Mouse (Mus musculus): Measurements from ENCODE around the gene Lrrc29.

Gene Lrrc29

DNA sequence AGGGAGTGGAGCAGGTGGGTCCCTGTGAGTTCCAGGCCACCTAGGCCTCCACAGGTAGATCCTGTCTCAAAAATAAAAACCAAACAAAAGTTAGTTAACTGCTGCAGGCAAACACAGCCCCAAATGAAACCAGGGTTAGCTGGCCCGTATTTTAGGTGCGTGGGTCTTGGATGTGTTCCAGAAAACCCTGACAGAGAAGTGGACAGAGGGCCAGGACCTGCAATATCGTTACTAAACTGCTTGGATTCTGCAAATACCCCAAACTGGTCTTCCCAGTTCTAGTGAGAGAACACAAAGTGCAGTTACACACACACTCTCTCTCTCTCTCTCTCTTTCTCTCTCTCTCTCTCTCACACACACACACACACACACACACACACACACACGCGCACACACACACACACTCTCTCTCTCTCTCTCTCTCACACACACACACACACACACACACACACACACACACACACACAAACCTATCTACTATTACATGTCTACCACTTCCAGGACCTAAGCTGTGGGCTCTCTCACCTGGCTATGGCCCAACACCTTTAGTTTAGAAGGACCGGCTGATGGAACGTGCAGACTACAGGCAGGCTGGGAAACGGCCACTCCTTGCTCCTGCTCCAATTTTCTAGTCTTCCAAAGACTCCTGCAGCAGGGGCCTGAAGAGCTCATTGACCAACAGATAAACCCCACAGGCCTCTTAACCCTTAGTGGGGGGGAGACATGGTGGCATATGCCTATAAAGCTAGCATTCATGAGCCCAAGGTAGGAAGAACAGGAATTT lies 17.9 kb upstream of the Lrrc29 start:
- DNase-seq: no peak

DNA sequence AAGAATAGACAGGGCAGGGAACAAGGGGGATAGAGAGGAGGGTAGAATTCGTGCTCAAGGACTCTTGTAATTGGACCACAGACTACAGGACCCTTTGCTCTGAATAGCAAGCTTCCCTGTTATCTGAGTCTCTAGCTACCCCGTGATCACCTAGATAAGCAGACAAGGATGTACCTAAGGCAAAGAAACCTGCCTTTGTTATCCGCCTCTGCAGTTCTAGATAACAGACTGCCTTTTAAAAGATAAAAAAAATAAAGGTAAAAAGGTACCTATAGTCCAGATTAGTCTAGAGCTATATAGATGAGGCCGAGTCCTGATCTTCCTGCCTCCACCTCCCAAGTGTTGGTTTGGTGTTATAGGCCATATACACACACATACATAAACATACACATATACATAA lies 16.7 kb upstream of the Lrrc29 start:
- DNase-seq: no peak

DNA sequence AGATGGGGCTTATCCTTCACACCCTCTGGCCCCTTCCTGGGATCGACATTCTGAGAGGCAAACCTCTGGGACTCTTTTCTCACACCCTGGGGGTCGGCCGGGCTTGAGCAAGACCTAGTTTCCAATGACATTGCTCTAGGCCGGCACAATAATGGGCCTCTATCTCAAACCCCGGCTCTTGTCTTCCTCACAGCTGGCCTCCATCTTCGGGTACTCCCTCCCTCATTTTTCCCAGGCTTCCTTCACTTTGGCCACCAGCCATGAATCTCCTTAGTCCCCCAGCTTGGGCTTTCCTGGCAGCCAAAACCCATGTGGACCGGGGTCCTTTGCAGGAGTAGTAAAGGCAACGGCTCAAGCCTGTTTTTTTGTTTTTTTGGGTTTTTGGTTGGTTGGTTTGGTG lies 15.3 kb upstream of the Lrrc29 start:
- no peak for DNase-seq

GRCm38 (mm10) chr8:105339886-105340635 lies 14.0 kb upstream of the Lrrc29 start:
- no peak for DNase-seq

- DNase-seq: no peak
Observed at GRCm38 (mm10) chr8:105338992-105339391, 12.9 kb upstream of the Lrrc29 start.

DNA sequence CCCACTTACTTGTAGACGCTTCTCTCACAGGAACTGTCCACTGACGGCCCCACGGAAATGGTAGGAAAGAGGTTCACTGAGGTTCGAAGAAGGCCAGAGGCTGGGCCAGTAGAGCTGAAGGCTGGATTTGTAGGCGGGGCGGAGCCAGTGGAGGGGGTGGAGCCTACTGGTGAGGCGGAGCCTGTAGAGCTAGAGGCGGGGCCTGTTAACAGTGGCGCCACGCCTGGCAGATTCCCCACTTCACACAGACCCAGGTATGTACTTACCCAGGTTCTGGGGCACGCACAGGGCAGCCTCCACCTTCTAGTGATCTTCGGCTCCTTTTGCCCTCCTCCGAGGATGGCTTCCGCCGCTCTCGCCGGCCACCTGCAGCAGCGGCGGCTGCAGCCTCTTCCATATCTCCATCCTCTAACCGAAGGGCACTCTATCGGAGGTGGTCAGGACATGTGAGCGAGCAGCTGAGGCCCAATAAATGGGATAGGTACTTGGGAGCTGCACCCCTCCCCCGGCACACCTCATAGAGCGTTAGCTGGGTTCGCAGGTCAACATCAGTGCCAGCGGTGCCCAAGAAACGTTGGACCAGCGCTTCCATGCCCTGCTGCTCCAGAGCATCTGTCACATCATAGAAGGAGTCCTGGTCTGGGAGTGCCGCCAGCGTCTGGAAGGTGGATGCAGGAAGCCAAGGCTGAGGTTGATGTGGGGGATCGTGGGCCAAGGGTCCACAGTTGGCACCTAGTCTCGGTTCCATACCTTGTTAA lies 10.5 kb upstream of the Lrrc29 start:
- no peak for DNase-seq

DNA sequence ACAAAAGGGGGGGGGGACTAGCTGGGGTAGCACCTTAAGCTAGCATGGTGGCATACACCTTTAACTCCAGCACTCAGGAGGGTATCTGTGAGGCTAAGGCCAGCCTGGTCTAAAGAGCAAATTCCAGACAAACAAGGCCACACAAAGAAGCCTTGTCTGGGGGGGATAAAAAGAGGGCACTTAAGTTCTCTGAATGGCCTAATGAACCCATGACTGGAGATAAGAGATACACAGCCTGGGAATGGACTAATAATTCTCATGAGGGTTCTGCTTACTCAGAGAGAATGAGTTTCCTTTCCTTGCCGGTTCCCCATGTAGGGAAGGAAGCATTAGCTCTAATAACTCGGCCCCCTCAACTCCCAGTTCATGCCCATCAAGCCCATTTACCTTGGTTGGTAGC lies 6.4 kb upstream of the Lrrc29 start:
- no peak for DNase-seq

- no peak for DNase-seq
Observed at GRCm38 (mm10) chr8:105331931-105332330, 5.9 kb upstream of the Lrrc29 start.

DNA sequence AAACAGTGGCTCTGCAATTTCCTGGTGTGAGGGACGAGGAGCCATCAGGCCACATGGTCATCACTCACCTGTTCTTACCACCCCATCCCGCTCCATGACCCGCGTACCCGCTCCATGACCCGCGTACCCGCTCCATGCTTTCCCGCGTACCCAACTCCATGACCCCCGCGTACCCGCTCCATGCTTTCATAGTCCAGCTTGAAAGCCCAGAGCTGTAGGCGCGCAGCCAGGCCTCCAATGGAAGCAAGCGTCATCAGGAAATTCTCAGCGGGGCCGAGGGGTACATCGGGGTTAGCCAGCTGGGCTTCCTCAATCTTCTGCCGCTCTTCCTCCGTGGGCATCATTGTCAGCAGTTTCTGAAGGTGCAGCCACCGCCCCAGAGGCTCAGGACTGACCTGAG lies 5.4 kb upstream of the Lrrc29 start:
- DNase-seq: no peak

DNA sequence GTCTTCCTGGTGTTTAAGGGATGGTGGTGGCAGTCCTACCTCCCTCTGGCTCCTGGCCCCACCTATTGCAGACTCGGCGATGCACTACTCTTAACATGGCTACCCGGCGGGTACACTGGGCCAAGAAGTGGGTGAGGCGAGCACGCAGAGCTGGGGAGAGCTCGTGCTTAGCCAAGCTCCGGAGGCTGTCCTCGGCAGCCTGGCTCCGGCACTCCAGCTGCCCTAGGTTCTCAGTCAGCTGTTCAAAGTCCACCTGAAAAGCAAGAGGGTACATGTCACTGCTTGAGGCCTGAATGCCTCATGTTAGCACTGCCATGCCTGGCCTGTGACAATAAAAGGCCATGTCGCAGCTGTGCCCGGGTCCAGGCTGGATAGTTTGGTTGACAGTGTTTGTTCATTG lies 4.2 kb upstream of the Lrrc29 start:
- DNase-seq: no peak

DNA sequence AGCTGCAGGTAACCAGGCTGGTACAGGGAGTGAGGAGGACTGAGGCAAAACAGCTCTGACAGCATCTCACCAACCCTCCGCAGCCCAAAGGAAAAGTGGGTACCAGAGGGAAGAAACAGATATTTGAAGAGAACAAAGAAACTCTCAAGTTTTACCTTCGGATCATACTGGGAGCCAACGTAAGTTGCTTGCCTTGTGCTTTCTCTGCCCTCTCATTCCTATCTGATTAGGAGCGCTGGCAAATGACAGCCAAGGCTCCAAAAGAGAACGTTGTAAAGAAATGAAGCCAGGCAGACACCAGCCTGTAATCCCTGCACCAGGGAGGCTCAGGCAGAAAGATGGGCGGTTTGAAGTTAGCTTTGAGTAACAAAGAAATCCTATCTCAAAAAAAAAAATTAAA lies 890 bp upstream of the Lrrc29 start:
- DNase-seq: no peak

GRCm38 (mm10) chr8:105325641-105326093 lies 411 bp downstream of the Lrrc29 start:
- DNase-seq: peak; percentile 43

DNA sequence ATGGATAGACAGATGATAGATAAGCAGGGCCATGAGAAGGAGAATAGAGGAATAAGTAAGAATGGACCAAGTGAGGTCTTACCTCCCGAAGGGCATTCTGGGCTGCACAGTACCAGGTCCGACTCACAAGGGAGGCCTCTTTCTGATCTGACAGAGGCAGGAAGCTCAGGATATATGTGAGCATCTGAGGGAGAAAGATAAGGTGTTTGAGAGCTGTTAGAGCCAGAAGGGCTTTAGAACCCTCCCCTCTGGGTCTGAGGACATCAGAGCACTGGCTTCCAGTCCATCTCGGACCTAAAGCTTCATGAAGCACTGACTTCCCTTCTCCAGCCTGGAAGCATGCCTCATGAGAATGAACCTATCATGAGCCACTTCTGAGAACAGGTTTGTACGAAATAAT lies 2.9 kb downstream of the Lrrc29 start:
- no peak for DNase-seq

DNA sequence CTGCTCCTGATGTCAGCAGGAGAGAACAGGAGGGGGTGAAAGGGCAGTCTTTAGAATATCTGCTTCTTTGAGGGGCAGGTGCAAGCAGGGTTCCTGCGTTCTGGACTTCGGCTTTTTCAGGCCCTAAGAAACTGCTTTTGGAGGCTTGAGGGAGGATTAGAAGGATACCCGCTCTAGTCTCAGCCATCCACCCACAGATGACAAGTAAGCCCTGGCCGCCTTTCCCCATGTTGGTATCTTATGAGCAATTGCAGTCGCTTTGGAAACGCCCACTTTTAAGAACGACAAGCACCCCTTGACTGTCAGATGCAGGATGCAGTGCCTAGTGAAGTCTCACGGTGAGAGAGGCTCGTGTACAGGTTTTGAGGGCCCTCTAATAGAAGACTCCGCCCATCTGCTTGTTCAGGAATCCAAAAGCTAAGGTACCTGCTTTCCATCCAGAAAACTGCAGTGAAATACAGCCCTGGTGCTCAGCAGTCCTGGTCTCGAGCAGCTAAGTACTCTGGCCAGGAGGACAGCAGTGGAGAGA lies 7.4 kb downstream of the Lrrc29 start:
- no peak for DNase-seq

- no peak for DNase-seq
Observed at GRCm38 (mm10) chr8:105317941-105318340, 8.1 kb downstream of the Lrrc29 start.

GRCm38 (mm10) chr8:105315073-105315769 lies 10.9 kb downstream of the Lrrc29 start:
- peak; percentile 58 for DNase-seq

DNA sequence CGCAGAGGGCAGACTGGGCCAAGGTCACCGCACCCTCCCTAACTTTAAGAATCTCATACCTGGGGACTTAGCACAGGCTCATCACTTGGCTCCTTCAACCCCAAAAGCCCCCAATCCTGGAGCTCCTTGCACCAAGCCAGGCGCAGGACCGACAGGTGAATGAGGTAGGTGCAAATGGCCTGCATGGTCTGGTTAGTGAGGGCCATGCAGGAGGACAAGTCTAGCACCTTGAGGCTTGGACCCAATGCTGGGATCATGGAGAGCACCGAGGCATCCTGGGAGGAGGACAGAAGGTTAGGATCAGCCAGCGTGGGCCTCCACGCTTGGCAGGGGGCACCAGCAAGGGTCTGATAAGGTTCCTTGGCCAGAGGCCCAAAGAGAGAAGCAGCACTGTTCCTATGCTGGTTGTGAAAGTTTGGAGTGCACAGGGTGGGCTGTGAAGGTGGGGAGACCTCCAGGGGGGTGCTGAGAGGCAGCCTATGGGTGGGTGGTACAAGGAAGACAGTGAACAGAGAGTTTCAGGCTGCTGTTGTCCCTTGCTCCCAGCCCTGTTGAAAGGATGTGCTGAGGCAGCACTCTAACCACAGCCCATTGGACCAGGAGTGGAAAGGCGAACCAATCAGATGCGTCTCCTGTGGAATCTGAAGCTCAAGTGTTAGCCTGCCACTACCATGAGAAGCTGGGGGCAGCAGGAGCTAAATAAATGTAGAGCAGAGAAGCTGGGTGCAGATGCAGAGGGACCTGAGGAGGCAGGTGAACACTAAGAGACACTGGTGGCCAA lies 12.3 kb downstream of the Lrrc29 start:
- peak; percentile 25 for DNase-seq

DNA sequence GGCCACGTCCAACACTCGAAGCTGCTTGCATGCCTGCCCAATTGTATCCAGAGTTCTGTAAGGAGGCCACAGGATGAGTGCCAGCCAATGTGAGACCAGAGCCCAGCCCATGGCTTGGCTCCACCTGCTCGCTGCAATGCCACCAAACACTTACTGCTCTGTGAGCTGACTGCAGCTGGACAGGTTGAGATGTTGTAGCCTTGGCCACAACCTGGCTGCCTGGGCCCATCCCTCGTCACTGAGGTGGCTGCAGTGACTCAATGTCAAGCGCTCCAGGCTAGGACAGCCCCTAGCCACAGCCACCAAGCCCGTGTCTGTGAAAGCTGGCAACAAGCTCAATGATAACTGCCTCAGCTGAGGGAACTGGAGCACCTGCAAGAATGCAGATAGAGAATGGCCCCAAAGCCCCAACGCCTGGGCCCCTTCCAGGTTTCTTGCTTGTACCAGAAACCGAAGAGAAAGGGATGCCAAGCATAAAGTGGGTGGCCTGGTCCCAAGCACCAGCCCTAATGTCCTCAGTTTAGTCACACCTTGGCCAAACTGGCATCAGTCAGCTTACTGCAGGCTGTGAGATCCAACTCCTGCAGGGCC lies 13.1 kb downstream of the Lrrc29 start:
- peak; percentile 40 for DNase-seq

DNA sequence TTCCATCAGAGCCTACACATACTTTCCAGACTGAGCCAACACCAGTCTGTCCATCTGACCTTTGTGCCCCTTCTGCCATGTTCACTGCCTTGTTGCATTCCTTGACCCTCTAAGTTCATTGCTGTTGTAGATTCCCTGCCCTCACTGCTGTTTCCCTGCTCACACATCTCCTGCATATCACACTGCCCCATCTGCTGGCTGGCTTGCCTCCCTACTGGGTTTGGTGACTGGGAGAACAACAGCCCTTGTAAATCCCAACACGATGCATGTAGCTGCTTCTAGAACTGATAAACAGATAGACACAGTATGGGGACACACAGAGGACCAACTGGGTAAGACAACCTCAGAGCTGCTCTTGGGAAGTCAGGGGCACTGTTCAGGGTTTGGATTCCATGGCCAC lies 14.4 kb downstream of the Lrrc29 start:
- no peak for DNase-seq

DNA sequence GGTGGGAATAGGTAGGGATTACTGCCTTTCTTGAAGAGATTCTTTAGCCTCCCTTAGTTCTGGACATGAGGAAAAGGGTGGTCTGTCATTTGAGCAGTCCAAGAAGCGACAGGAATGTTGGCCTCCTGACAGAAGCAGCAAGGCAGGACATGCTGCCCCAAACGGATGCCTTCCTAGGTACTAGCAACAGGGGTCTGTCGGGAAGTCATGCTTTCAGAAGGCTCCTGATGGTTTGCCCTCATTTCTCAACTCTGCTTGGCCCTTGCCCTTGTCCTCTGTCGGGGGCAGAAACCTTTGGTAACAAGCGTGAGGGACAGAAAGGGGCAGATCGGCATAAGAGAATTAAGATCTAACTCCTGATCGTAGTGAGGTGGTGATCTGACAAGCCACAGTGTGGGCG lies 16.0 kb downstream of the Lrrc29 start:
- peak; percentile 38 for DNase-seq

DNA sequence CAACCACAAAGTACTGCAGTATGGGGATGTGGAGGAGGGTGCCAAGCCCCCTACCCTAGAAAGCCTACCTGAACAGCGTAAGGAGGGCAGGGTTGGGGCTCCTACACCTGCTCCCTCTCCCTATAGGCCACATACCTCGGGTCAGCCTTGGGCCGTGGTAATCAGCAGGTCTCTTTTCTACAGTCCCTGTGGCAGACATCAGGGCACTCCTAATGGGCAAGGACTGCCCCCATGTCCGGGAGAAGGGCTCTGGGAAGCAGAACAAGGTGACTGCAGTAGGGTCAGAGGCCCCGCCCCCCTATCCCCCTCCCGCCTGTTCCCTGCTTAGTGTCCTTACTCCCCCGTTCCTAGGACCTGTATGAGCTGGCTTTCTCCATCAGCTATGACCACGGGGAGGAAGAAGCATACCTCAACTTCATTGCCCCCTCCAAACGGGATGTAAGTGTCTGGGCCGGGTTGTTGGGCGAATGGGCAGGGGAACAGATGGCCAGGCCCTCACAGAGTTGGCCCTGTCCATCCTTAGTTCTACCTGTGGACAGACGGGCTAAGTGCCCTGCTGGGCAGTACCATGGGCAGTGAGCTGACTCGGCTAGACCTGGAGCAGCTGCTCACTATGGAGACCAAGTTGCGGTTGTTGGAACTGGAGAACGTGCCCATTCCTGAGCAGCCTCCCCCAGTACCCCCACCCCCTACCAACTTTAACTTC lies 16.8 kb downstream of the Lrrc29 start:
- DNase-seq: peak; percentile 92

Measured in cerebellum, adult 11 months (tissue).